Mouse (Mus musculus) left cerebral cortex, adult 18-20 months (tissue): Measurements from ENCODE around the gene Dcpp2. TPM values are rescaled to one million over a fixed set of nuclear protein-coding genes. Genes with fewer than 3 reads are reported as not detected.
"Not testable (repeated sequence)": the region's sequence is repeated elsewhere in the genome, so short reads cannot be mapped to it uniquely, and the experiment has no call there.

ENCODE experiments used
- DNase-seq, 2 experiments: peaks; one replicate each; pipeline ENCODE4 v3.0.0; 2021 to 2022; ENCODE audit warnings: low spot score in 2 of 2, mixed read lengths in 1 of 2
- total RNA-seq, 2 experiments: library from RNA; stranded (reverse); gene quantifications; 2 replicates each; pipeline ENCODE4 v1.2.3; 2021

The Dcpp2 gene
- total RNA-seq, 2 experiments from 2014 or later: not detected

- DNase-seq: peak; percentile 80 to 90
These were observed 43.9 kb downstream of the Dcpp2 start for GRCm38 (mm10) chr17:23924531-23925007.

- peak; percentile 42 to 57 for DNase-seq
These were observed 44.4 kb downstream of the Dcpp2 start for GRCm38 (mm10) chr17:23925090-23925493.

- DNase-seq: no peak
These were observed 50.5 kb downstream of the Dcpp2 start for GRCm38 (mm10) chr17:23931157-23931556.

GRCm38 (mm10) chr17:23941372-23941771, 60.7 kb downstream of the Dcpp2 start, which contains the start of gene Sbp:
Sbp (plus strand) TSS chr17:23941672.
- DNase-seq: no peak

- not testable (repeated sequence) for DNase-seq
These were observed 66.8 kb downstream of the Dcpp2 start for GRCm38 (mm10) chr17:23947486-23947885.

GRCm38 (mm10) chr17:23949068-23949467, 68.4 kb downstream of the Dcpp2 start:
- DNase-seq: no peak

Other genes with a start within 250 kb of the Dcpp2 start
- gene Mmp25, start 235.6 kb upstream of the Dcpp2 start, total RNA-seq: under 1 TPM; 0.14 TPM
- not detected for gene Bicdl2, start 220.4 kb upstream of the Dcpp2 start, total RNA-seq
- gene Hcfc1r1, start 207.3 kb upstream of the Dcpp2 start, total RNA-seq: 100 to 1,000 TPM; 126 to 130 TPM
- gene Thoc6, start 207.0 kb upstream of the Dcpp2 start, total RNA-seq: 1 to 10 TPM; 5.3 to 6.8 TPM
- gene Tnfrsf12a, start 203.4 kb upstream of the Dcpp2 start, total RNA-seq: 10 to 100 TPM; 10.2 to 12.7 TPM
- not detected for gene Cldn6, start 201.6 kb upstream of the Dcpp2 start, total RNA-seq
- gene Cldn9, start 196.9 kb upstream of the Dcpp2 start, total RNA-seq: under 1 TPM; 0.23 to 0.26 TPM
- gene 1520401A03Rik, start 158.1 kb upstream of the Dcpp2 start, total RNA-seq: under 1 TPM; 0.16 to 0.19 TPM
- 1 to 10 TPM; 5.3 to 5.4 TPM for gene Pkmyt1, start 154.5 kb upstream of the Dcpp2 start, total RNA-seq
- 10 to 100 TPM; 54.6 to 63.9 TPM for gene Paqr4, start 140.0 kb upstream of the Dcpp2 start, total RNA-seq
- gene Kremen2, start 135.0 kb upstream of the Dcpp2 start, total RNA-seq: under 1 TPM; 0.60 to 0.82 TPM
- gene Flywch1, start 109.3 kb upstream of the Dcpp2 start, total RNA-seq: 100 to 1,000 TPM; 459 to 507 TPM
- gene Flywch2, start 94.8 kb upstream of the Dcpp2 start, total RNA-seq: 10 to 100 TPM; 11.7 to 14.2 TPM
- 100 to 1,000 TPM; 548 to 585 TPM for gene Srrm2, start 90.3 kb upstream of the Dcpp2 start, total RNA-seq
- 100 to 1,000 TPM; 359 to 364 TPM for gene Elob, start 51.7 kb upstream of the Dcpp2 start, total RNA-seq
- gene Prss33, start 44.8 kb upstream of the Dcpp2 start, total RNA-seq: not detected
- gene Prss32, start 37.0 kb upstream of the Dcpp2 start, total RNA-seq: not detected
- 1 to 10 TPM; 1.6 to 2.1 TPM for gene Prss41, start 36.7 kb upstream of the Dcpp2 start, total RNA-seq
- gene Prss21, start 12.8 kb upstream of the Dcpp2 start, total RNA-seq: not detected
- gene Dcpp1, start within 50 bp of the Dcpp2 start, total RNA-seq: not detected
- not detected for gene Dcpp3, start 36.6 kb downstream of the Dcpp2 start, total RNA-seq
- gene Sbp, start 60.8 kb downstream of the Dcpp2 start, total RNA-seq: not detected
- not detected for gene Sbpl, start 74.4 kb downstream of the Dcpp2 start, total RNA-seq
- gene Prss30, start 99.7 kb downstream of the Dcpp2 start, total RNA-seq: under 1 TPM in 1 of 2 experiments, not detected in 1; 0.45 TPM
- 1 to 10 TPM; 1.5 to 2.0 TPM for gene Prss22, start 117.2 kb downstream of the Dcpp2 start, total RNA-seq
- gene Prss27, start 157.3 kb downstream of the Dcpp2 start, total RNA-seq: not detected
- gene Kctd5, start 192.6 kb downstream of the Dcpp2 start, total RNA-seq: 10 to 100 TPM; 22.5 to 23.8 TPM